Mouse (Mus musculus): ENCODE data around the gene Cd300e. TPM values are rescaled to one million over a fixed set of nuclear protein-coding genes. Genes with fewer than 3 reads are reported as not detected.

Cd300e gene
- total RNA-seq (2022): under 1 TPM in 1 of 4 experiments, not detected in 3; 0.13 TPM

DNA sequence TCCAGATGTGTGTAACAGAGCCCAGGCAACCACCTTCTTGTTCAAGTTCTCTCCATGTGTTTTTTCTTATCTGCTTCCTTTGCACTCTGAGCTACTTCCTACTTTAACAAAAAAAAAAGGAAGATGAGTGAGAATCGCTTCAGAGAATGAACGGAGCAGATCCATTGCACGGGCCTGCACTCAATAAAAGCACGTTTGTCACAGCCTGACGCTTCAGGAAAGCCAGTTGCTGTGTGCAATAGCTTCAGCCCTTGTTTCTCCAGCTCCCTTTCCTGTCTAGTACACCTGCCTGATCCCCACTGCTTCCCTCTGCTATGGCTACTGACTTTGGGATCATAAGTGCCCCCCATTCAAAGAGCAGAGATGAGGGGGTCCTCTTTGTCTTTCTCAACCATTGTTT is at the start of gene Cd300e:
TSS of gene Cd300e (minus strand) at position 101 of the 400 bp plus-strand sequence.
- DNase-seq (ENCODE audit: low spot score in 2 of 2): no peak

GRCm38 (mm10) chr11:115110271-115110670 is 48.3 kb upstream of the Cd300e start:
- no peak for DNase-seq (ENCODE audit: low spot score in 2 of 2)

- no peak for DNase-seq (ENCODE audit: low spot score in 2 of 2)
Observed at GRCm38 (mm10) chr11:115108176-115108575, 46.2 kb upstream of the Cd300e start.

DNA sequence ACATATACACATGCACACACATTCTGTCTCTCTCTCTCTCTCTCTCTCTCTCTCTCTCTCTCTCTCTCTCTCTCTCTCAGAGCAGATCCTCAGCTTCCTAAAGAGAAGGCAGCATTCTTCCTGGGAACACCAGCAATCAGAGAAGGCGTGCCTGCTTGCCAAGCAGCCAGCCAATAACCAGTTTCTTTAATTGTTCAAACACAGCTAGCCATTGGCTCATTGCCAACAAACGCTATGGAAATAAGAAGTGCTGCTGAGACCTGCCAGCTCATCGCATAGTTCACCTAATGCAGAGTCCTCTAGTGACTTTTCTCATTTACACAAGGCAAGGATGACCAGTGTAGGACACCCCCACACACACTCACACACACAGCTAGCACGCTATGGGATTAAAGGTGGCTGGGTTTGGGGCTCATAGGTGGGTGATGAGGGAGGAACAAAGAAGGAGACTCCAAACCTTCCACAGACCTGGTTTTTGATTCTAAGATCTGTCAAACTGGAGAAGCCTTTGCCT is 45.5 kb upstream of the Cd300e start:
- DNase-seq (ENCODE audit: low spot score in 2 of 2): no peak

GRCm38 (mm10) chr11:115106638-115107037 is 44.7 kb upstream of the Cd300e start:
- no peak for DNase-seq (ENCODE audit: low spot score in 2 of 2)

GRCm38 (mm10) chr11:115104769-115105563 is 43.0 kb upstream of the Cd300e start:
- DNase-seq (ENCODE audit: low spot score in 2 of 2): no peak

- DNase-seq (ENCODE audit: low spot score in 2 of 2): no peak
Observed at GRCm38 (mm10) chr11:115103470-115104413, 41.8 kb upstream of the Cd300e start.

GRCm38 (mm10) chr11:115102116-115102515 is 40.1 kb upstream of the Cd300e start:
- DNase-seq (ENCODE audit: low spot score in 2 of 2): no peak

GRCm38 (mm10) chr11:115101615-115102051 is 39.7 kb upstream of the Cd300e start:
- no peak for DNase-seq (ENCODE audit: low spot score in 2 of 2)

DNA sequence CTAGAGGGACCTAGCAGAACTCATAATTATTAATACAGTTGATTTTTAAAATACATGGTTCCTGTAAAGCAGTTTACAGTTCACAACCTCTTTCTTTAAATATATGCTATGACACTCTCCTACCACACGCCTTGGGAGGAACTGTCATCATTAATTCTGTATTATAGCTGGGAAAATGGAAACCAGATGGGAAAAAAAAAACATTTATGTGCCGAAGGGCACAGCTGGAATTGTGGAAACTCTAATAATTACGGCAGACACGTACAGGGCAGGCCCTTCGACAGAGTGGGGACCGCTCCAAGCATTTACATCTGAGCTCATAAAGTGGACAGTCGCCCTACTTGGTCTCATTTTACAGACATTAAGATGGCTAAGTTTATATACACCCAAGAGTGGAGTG is 38.8 kb upstream of the Cd300e start:
- DNase-seq (ENCODE audit: low spot score in 2 of 2): no peak

GRCm38 (mm10) chr11:115100032-115100621 is 38.1 kb upstream of the Cd300e start:
- DNase-seq (ENCODE audit: low spot score in 2 of 2): no peak

DNA sequence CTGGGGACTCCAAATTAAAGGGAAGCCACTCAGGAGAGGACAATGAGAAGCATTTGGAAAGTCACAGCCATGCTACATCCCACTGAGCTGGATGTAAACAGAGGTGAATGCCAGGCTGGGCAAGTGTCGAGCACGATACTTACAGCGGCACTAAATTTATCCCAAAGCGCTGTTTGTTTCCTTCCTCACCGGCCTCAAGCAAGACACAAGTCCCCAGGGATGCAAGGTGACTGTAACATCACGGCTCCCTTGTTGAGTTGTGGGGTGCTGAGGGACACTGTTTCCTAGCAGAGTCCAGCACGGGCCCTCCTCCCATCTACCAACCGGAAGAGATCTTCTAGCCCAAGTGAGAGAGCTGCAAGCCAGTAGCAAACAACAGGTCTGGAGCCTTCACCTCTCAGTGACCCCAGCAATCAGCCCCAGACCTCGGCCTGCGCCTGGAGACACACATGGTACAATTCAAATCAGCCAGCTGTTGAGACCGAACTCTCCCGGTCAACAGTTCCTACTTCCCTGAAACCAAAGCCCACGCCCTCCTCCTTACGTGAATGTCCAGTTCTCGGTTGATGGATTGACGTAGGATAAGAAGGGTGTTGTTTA is 37.4 kb upstream of the Cd300e start:
- no peak for DNase-seq (ENCODE audit: low spot score in 2 of 2)

DNA sequence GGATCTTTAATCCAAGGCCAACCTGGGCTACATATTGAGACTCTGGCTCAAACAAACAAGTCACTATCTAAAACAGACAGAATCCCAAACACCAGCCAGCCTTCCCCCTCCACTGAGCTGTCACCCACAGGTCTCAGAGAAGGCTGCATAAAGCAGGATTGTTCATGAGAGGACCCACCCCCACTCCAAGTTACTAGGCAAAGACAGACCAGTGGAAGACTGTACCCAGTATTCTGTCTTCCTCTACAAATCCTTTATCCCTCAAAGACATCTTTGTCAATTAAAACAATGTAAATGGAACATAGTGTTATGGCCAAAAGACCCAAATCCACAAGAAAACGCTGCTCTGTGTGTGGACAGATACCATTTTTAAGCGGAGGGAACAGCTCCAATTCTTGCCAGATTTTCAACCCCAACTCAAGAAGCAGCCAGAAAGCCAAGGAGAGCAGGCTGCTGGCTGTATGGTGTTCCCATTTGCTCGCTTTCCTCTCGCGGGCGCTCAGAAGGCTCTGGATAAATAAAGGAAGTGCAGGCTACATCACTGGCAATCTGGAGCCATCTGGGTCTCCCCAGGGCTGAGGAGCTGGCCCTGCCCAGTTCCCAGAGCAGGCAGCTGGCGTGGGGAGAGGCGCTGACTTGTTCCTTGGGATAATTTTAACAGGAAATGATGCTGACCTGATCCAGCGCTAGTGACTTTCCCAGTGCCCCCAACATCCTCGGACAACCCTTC is 36.4 kb upstream of the Cd300e start:
- DNase-seq (ENCODE audit: low spot score in 2 of 2): no peak

- no peak for DNase-seq (ENCODE audit: low spot score in 2 of 2)
Observed at GRCm38 (mm10) chr11:115092140-115092539, 30.2 kb upstream of the Cd300e start.

GRCm38 (mm10) chr11:115091362-115091901 is 29.5 kb upstream of the Cd300e start, which contains the start of gene Rab37:
Rab37 (plus strand) TSS chr11:115091431.
- no peak for DNase-seq (ENCODE audit: low spot score in 2 of 2)

GRCm38 (mm10) chr11:115089853-115090252 is 27.9 kb upstream of the Cd300e start:
- no peak for DNase-seq (ENCODE audit: low spot score in 2 of 2)

DNA sequence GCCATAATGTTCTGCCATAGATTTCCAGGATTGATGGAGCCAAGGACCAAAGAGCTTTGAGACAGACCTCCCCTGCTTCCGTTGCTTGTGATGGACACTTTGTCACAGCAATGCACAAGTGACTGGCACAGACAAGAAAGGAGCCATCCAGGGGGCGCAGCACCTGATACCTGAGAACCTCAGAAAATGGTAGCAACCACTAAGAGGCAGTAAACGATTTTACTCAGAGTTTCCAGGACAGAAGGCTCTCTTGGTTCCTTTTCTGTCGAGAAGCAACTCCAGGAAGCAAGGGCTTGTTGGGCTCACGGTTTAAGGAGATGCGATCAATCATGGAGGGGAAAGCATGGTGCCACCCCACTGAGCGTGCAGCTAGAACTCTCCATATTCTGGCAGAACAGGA is 24.2 kb upstream of the Cd300e start:
- DNase-seq (ENCODE audit: low spot score in 2 of 2): no peak

GRCm38 (mm10) chr11:115085064-115085463 is 23.1 kb upstream of the Cd300e start:
- DNase-seq (ENCODE audit: low spot score in 2 of 2): no peak

GRCm38 (mm10) chr11:115084595-115084994 is 22.6 kb upstream of the Cd300e start:
- DNase-seq (ENCODE audit: low spot score in 2 of 2): no peak

Data from gastrocnemius, adult 8-10 months (tissue).